Mouse (Mus musculus): Measurements from ENCODE around the gene Stk32c. TPM values are rescaled to one million over a fixed set of nuclear protein-coding genes. Genes with fewer than 3 reads are reported as not detected.

The Stk32c gene
- polyA plus RNA-seq, 1 experiment from 2014 or later, result 0.21 TPM

GRCm38 (mm10) chr7:139179299-139179698 is 33.8 kb downstream of the Stk32c start:
- H3K9me3 ChIP-seq, result no peaks in the 10 kb centered on the region
- no peaks in the 10 kb centered on the region for H3K4me1 ChIP-seq (replicated peaks)
- H3K4me3 ChIP-seq (replicated peaks), result no peak overlapping the region
- H3K27ac ChIP-seq, result no peak overlapping the region
- ATAC-seq (ENCODE audit: insufficient number of reproducible peaks, insufficient read depth, low FRiP score, low TSS enrichment, low read depth), result no peak
- H3K4me2 ChIP-seq, result no peak overlapping the region
- 79% methylated on average over 5 of the region's 5 CpGs for whole genome bisulfite sequencing
- no peak overlapping the region for H3K9ac ChIP-seq (replicated peaks)
- H3K27me3 ChIP-seq, result no peaks in the 10 kb centered on the region
- H3K36me3 ChIP-seq, result no peaks in the 10 kb centered on the region

GRCm38 (mm10) chr7:139169143-139169542 is 44.0 kb downstream of the Stk32c start:
- Histone ChIP-seq H3K4me1 (replicated peaks) (no peaks in the 10 kb centered on the region), H3K27ac (no peak overlapping the region), H3K27me3 (no peaks in the 10 kb centered on the region), H3K9ac (replicated peaks) (no peak overlapping the region), H3K4me3 (replicated peaks) (no peak overlapping the region), H3K9me3 (peaks cover 12% of the 10 kb centered on the region), H3K36me3 (no peaks in the 10 kb centered on the region), H3K4me2 (no peak overlapping the region)
- ATAC-seq (ENCODE audit: insufficient number of reproducible peaks, insufficient read depth, low FRiP score, low TSS enrichment, low read depth), result no peak
- 39% methylated on average over 4 of the region's 4 CpGs for WGBS

GRCm38 (mm10) chr7:139164410-139164809 is 48.7 kb downstream of the Stk32c start:
- no peak; the same call in 1 of the 2 replicates for ATAC-seq (ENCODE audit: insufficient number of reproducible peaks, insufficient read depth, low FRiP score, low TSS enrichment, low read depth)
- H3K4me2 ChIP-seq, result no peak overlapping the region

GRCm38 (mm10) chr7:139158956-139159355 is 54.2 kb downstream of the Stk32c start:
- no peaks in the 10 kb centered on the region for H3K36me3 ChIP-seq
- no peaks in the 10 kb centered on the region for H3K9me3 ChIP-seq
- no peak overlapping the region for H3K4me2 ChIP-seq
- H3K4me3 ChIP-seq (replicated peaks), result no peak overlapping the region
- no peak overlapping the region for H3K9ac ChIP-seq (replicated peaks)
- WGBS, result 82% methylated on average over 5 of the region's 5 CpGs
- no peak overlapping the region for H3K27ac ChIP-seq
- H3K4me1 ChIP-seq (replicated peaks), result no peaks in the 10 kb centered on the region
- no peak for ATAC-seq (ENCODE audit: insufficient number of reproducible peaks, insufficient read depth, low FRiP score, low TSS enrichment, low read depth)
- peaks cover 5% of the 10 kb centered on the region; the same call in 1 of the 2 replicates for H3K27me3 ChIP-seq

More at GRCm38 (mm10) chr7:139164410-139164809, 48.7 kb downstream of the Stk32c start:
- Histone ChIP-seq H3K9me3 (peaks cover 12% of the 10 kb centered on the region), H3K4me1 (replicated peaks) (no peaks in the 10 kb centered on the region), H3K4me3 (replicated peaks) (no peak overlapping the region), H3K36me3 (no peaks in the 10 kb centered on the region), H3K9ac (replicated peaks) (no peak overlapping the region), H3K27ac (no peak overlapping the region), H3K27me3 (no peaks in the 10 kb centered on the region)
- 59% methylated on average over 5 of the region's 5 CpGs for WGBS

- Histone ChIP-seq H3K27me3 (peaks cover 5% of the 10 kb centered on the region; the same call in 1 of the 2 replicates), H3K4me2 (no peak overlapping the region), H3K9me3 (no peaks in the 10 kb centered on the region), H3K27ac (no peak overlapping the region), H3K4me3 (replicated peaks) (no peak overlapping the region), H3K4me1 (replicated peaks) (no peaks in the 10 kb centered on the region), H3K9ac (replicated peaks) (no peak overlapping the region), H3K36me3 (no peaks in the 10 kb centered on the region)
- 78% methylated on average over 7 of the region's 7 CpGs for WGBS
- ATAC-seq (ENCODE audit: insufficient number of reproducible peaks, insufficient read depth, low FRiP score, low TSS enrichment, low read depth), result no peak
These were observed 54.6 kb downstream of the Stk32c start for GRCm38 (mm10) chr7:139158549-139158948.

GRCm38 (mm10) chr7:139157541-139157940 is 55.6 kb downstream of the Stk32c start:
- no peak for ATAC-seq (ENCODE audit: insufficient number of reproducible peaks, insufficient read depth, low FRiP score, low TSS enrichment, low read depth)
- no peaks in the 10 kb centered on the region for H3K36me3 ChIP-seq
- no peak overlapping the region for H3K9ac ChIP-seq (replicated peaks)
- no peak overlapping the region for H3K4me3 ChIP-seq (replicated peaks)
- H3K4me2 ChIP-seq, result no peak overlapping the region
- WGBS, result 28% methylated on average over 2 of the region's 2 CpGs
- no peaks in the 10 kb centered on the region for H3K9me3 ChIP-seq
- no peaks in the 10 kb centered on the region for H3K4me1 ChIP-seq (replicated peaks)
- H3K27ac ChIP-seq, result no peak overlapping the region
- peaks cover 5% of the 10 kb centered on the region; the same call in 1 of the 2 replicates for H3K27me3 ChIP-seq

- Histone ChIP-seq H3K9ac (replicated peaks) (no peak overlapping the region), H3K27ac (no peak overlapping the region), H3K36me3 (no peaks in the 10 kb centered on the region), H3K27me3 (peaks cover 5% of the 10 kb centered on the region; the same call in 1 of the 2 replicates), H3K4me1 (replicated peaks) (no peaks in the 10 kb centered on the region), H3K4me2 (no peak overlapping the region), H3K9me3 (no peaks in the 10 kb centered on the region), H3K4me3 (replicated peaks) (no peak overlapping the region)
- WGBS, result 81% methylated on average over 10 of the region's 10 CpGs
- no peak for ATAC-seq (ENCODE audit: insufficient number of reproducible peaks, insufficient read depth, low FRiP score, low TSS enrichment, low read depth)
These were observed 56.6 kb downstream of the Stk32c start for GRCm38 (mm10) chr7:139156341-139157058.

- no peak overlapping the region for H3K4me2 ChIP-seq
- ATAC-seq (ENCODE audit: insufficient number of reproducible peaks, insufficient read depth, low FRiP score, low TSS enrichment, low read depth), result no peak
- H3K36me3 ChIP-seq, result no peaks in the 10 kb centered on the region
- H3K27me3 ChIP-seq, result peaks cover 17% of the 10 kb centered on the region
- H3K27ac ChIP-seq, result no peak overlapping the region
- H3K9ac ChIP-seq (replicated peaks), result no peak overlapping the region
- no peaks in the 10 kb centered on the region for H3K9me3 ChIP-seq
- H3K4me3 ChIP-seq (replicated peaks), result no peak overlapping the region
- 85% methylated on average over 7 of the region's 7 CpGs for WGBS
- peaks cover 9% of the 10 kb centered on the region for H3K4me1 ChIP-seq (replicated peaks)
These were observed 60.2 kb downstream of the Stk32c start for GRCm38 (mm10) chr7:139152927-139153326.

GRCm38 (mm10) chr7:139151116-139151515 is 62.0 kb downstream of the Stk32c start:
- no peak overlapping the region for H3K4me2 ChIP-seq
- H3K27me3 ChIP-seq, result peaks cover 16% of the 10 kb centered on the region
- no peaks in the 10 kb centered on the region for H3K36me3 ChIP-seq
- H3K9ac ChIP-seq (replicated peaks), result no peak overlapping the region
- H3K4me3 ChIP-seq (replicated peaks), result no peak overlapping the region
- peaks cover 18% of the 10 kb centered on the region for H3K4me1 ChIP-seq (replicated peaks)
- 35% methylated on average over 10 of the region's 10 CpGs for WGBS
- ATAC-seq (ENCODE audit: insufficient number of reproducible peaks, insufficient read depth, low FRiP score, low TSS enrichment, low read depth), result peak; percentile 80; the same call in 1 of the 2 replicates
- H3K27ac ChIP-seq, result no peak overlapping the region
- no peaks in the 10 kb centered on the region for H3K9me3 ChIP-seq

- Histone ChIP-seq H3K27me3 (peaks cover 14% of the 10 kb centered on the region), H3K27ac (no peak overlapping the region), H3K4me1 (replicated peaks) (peaks cover 18% of the 10 kb centered on the region), H3K4me3 (replicated peaks) (no peak overlapping the region), H3K36me3 (no peaks in the 10 kb centered on the region), H3K9ac (replicated peaks) (no peak overlapping the region), H3K4me2 (no peak overlapping the region), H3K9me3 (no peaks in the 10 kb centered on the region)
- WGBS, result 31% methylated on average over 7 of the region's 7 CpGs
- ATAC-seq (ENCODE audit: insufficient number of reproducible peaks, insufficient read depth, low FRiP score, low TSS enrichment, low read depth), result no peak
These were observed 63.7 kb downstream of the Stk32c start for GRCm38 (mm10) chr7:139149373-139149772.

GRCm38 (mm10) chr7:139147360-139147759 is 65.7 kb downstream of the Stk32c start:
- Histone ChIP-seq H3K36me3 (no peaks in the 10 kb centered on the region), H3K9me3 (no peaks in the 10 kb centered on the region), H3K27ac (peak overlapping the region; percentile 36; the same call in 1 of the 2 replicates), H3K27me3 (peaks cover 14% of the 10 kb centered on the region), H3K9ac (replicated peaks) (no peak overlapping the region), H3K4me1 (replicated peaks) (peaks cover 18% of the 10 kb centered on the region), H3K4me2 (no peak overlapping the region), H3K4me3 (replicated peaks) (no peak overlapping the region)
- ATAC-seq (ENCODE audit: insufficient number of reproducible peaks, insufficient read depth, low FRiP score, low TSS enrichment, low read depth), result no peak
- 44% methylated on average over 4 of the region's 4 CpGs for WGBS

- H3K9ac ChIP-seq (replicated peaks), result no peak overlapping the region
- no peak overlapping the region for H3K27ac ChIP-seq
- H3K4me1 ChIP-seq (replicated peaks), result peaks cover 12% of the 10 kb centered on the region
- no peak overlapping the region for H3K4me2 ChIP-seq
- WGBS, result 73% methylated on average over 7 of the region's 7 CpGs
- no peak for ATAC-seq (ENCODE audit: insufficient number of reproducible peaks, insufficient read depth, low FRiP score, low TSS enrichment, low read depth)
- H3K4me3 ChIP-seq (replicated peaks), result no peak overlapping the region
- no peaks in the 10 kb centered on the region for H3K36me3 ChIP-seq
- H3K9me3 ChIP-seq, result no peaks in the 10 kb centered on the region
- H3K27me3 ChIP-seq, result peaks cover 14% of the 10 kb centered on the region
These were observed 67.2 kb downstream of the Stk32c start for GRCm38 (mm10) chr7:139145891-139146290.
